8 mouse cellular contexts compared by ENCODE assay signal in the genomic region with DNA sequence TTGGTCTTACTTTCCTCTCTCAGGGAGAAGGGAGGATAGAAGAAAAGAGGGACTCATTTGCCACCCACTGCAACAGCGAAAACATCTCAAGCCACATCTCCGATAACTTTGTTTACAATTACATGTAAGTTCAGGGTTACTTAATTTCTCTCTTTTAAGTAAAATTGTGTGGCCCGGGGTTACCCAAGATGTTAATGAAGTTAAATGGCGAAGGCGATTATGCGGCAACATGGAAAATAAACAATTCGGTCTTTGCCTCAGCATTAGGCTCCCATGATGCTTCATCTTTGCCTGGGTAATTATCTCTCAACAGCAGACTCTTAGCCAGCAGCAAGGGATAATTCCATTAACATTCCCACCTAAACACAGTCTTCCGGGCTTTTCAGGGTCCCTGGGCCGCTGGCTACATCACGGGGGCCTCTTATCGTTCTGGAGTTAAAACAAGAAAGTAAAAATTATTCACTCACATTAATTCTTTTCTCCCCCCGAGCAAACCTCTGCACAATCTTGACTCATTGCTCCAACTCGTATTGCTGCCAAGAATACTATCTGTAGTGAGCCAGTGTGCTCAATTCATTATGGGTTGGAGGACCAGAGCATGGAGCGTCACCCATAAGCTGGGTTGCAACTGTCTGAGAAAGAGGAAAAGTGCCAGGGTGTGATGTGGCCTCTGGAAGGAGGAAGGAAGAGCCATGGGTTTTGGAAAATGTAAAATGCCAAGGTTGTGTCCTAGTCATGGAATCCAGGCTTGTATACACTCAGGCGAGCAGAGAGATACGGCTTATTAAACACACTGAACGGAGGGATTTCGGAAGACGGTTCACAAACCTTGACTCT.
DNase-seq lines count a peak whose midpoint lies in the region; ATAC-seq lines count a peak whose summit lies in the region.

No protein-coding gene starts in this region.

- H3K4me3 ChIP-seq in liver, embryonic 12.5 days = no peak overlapping the region
- no peak overlapping the region for H3K4me3 ChIP-seq in heart, embryonic 13.5 days
- H3K4me3 ChIP-seq in midbrain, embryonic 15.5 days = no peak overlapping the region

- H3K9ac ChIP-seq in liver, embryonic 12.5 days = no peak overlapping the region
- no peak overlapping the region for H3K9ac ChIP-seq in heart, embryonic 13.5 days
- no peak overlapping the region for H3K9ac ChIP-seq in midbrain, embryonic 15.5 days

- peak overlapping the region; percentile 1; the same call in 1 of the 2 replicates for H3K4me2 ChIP-seq in liver, embryonic 12.5 days
- peak overlapping the region; percentile 22 for H3K4me2 ChIP-seq in heart, embryonic 13.5 days
- H3K4me2 ChIP-seq in midbrain, embryonic 15.5 days = no peak overlapping the region

- no peak for ATAC-seq in liver, embryonic 12.5 days
- no peak for ATAC-seq in heart, embryonic 13.5 days (ENCODE audit: extremely low read depth, insufficient number of reproducible peaks, low FRiP score, low TSS enrichment)
- ATAC-seq in midbrain, embryonic 15.5 days (replicated peaks) = peak; percentile 60; the same call in 1 of the 2 replicates

- H3K27me3 ChIP-seq in liver, embryonic 12.5 days (replicated peaks) = no peaks in the 10 kb centered on the region
- H3K27me3 ChIP-seq in heart, embryonic 13.5 days (replicated peaks) = no peaks in the 10 kb centered on the region
- H3K27me3 ChIP-seq in midbrain, embryonic 15.5 days (replicated peaks) = no peaks in the 10 kb centered on the region

- no peaks in the 10 kb centered on the region for H3K9me3 ChIP-seq in liver, embryonic 12.5 days (replicated peaks)
- no peaks in the 10 kb centered on the region for H3K9me3 ChIP-seq in heart, embryonic 13.5 days
- no peaks in the 10 kb centered on the region for H3K9me3 ChIP-seq in midbrain, embryonic 15.5 days

- H3K4me1 ChIP-seq in liver, embryonic 12.5 days = peaks cover 49% of the 10 kb centered on the region
- peaks cover 55% of the 10 kb centered on the region for H3K4me1 ChIP-seq in heart, embryonic 13.5 days
- H3K4me1 ChIP-seq in midbrain, embryonic 15.5 days = peaks cover 9% of the 10 kb centered on the region

- peak overlapping the region; percentile 54; the same call in 1 of the 2 replicates for H3K27ac ChIP-seq in liver, embryonic 12.5 days
- peak overlapping the region; percentile 86 for H3K27ac ChIP-seq in heart, embryonic 13.5 days (replicated peaks)
- H3K27ac ChIP-seq in midbrain, embryonic 15.5 days = no peak overlapping the region

- WGBS in liver, embryonic 12.5 days (ENCODE audit: insufficient replicate concordance) = 78% methylated on average over 19 of the region's 19 CpGs
- 69% methylated on average over 19 of the region's 19 CpGs for WGBS in heart, embryonic 13.5 days
- 72% methylated on average over 19 of the region's 19 CpGs for WGBS in midbrain, embryonic 15.5 days

- no peaks in the 10 kb centered on the region for H3K36me3 ChIP-seq in liver, embryonic 12.5 days
- no peaks in the 10 kb centered on the region for H3K36me3 ChIP-seq in heart, embryonic 13.5 days
- no peaks in the 10 kb centered on the region for H3K36me3 ChIP-seq in midbrain, embryonic 15.5 days (replicated peaks)

- peak; percentile 52 for DNase-seq in adrenal gland, postnatal 14 days
- no peak for DNase-seq in adrenal gland, postnatal 25 days
- no peak for DNase-seq in liver
- DNase-seq in right cerebral cortex, postnatal 14 days = no peak
- DNase-seq in urinary bladder, adult 2 months (ENCODE audit: low spot score) = no peak
